Mouse (Mus musculus): ENCODE results near the gene Sltm.

DNA sequence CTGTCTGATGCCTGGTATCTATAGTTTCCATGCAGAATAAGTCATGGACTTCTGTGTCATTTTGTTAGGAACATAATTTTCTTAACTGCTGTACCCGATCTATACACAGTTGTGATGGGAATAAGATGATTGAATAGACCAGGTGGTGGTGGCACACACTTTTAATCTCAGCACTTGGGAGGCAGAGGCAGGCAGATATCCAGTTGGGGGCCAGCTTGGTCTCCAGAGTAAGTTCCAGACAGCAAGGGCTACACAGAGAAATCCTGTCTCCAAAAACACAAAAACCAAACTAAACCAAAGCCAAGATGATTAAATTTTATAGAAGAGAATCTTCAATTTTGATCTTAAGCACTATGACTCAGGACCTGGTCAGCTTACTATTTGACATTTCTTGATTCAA, 2.3 kb downstream of the Sltm start:
- TF ChIP-seq CTCF (IDR thresholded peaks at IDR 0.05; ENCODE audit: insufficient read depth, low read length) (no peak), POLR2A (IDR thresholded peaks at IDR 0.05; ENCODE audit: borderline replicate concordance, extremely low read depth, low read depth, low read length) (no peak)

All from lung, adult 2 months (tissue).